Mouse (Mus musculus) kidney, adult 2 months (tissue): Measurements from ENCODE around the gene Rb1.

Source experiments
- CTCF ChIP-seq: fragments of 200-500 bp; conservative IDR thresholded peaks from 2 replicates; pipeline ENCODE4 v1.5.1; 2011; ENCODE audit warnings: low read depth, mild to moderate bottlenecking, control low read depth, low read length, moderate library complexity, mixed read lengths; ENCODE audit not compliant: insufficient read depth, insufficient read length
- POLR2A ChIP-seq: fragments of 200-500 bp; IDR thresholded peaks from one replicate; pipeline ENCODE4 v1.6.1; 2011; ENCODE audit warnings: low read depth, low read length, control low read depth

DNA sequence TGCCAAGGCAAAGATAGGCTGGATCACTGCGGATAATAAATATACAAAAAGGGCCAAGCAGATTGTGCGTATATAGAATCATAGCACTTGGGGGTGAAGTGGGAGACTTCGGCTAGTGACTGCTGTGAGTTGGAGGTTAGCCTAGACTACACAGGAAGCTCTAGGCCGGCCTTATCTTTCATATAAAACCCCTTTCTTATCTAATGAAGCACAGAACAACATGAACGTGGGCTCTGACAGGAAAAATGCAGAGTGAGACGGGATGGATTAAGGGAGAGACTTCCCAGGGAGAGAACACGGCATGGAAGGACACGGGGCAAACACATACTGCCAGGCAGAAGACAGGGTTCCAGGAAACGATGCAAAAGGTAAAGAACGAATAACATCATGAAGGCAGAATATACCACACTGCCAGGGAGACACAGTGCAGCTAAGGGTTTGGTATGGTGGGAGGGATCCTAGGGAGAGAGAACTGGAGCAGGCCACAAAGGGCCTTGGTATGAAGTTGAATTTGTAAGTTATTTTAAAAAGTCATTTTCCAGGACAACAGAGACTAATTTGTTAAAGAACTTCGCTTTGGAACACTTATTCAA lies 44.6 kb upstream of the Rb1 start:
- TF ChIP-seq CTCF: no peak
- TF ChIP-seq POLR2A: no peak
